Mouse (Mus musculus) granulocyte monocyte progenitor cell, adult 5-6 weeks (primary cell): ENCODE results near the gene 2010109A12Rik. TPM values are rescaled to one million over a fixed set of nuclear protein-coding genes. Genes with fewer than 3 reads are reported as not detected.

Experiments used
- total RNA-seq, 2 experiments: library from RNA; stranded (forward) in 1 of 2; stranded (reverse) in 1 of 2; fragments of 200-712, 200-1000 nt in 1 of 2; fragments of >200 nt in 1 of 2; fragmentation: Nextera tagmentation in 1 of 2; gene quantifications; 2 replicates each; pipeline ENCODE4 v1.2.3; 2014 to 2017

The 2010109A12Rik gene
- total RNA-seq, 2 experiments from 2014 or later: 4.7 TPM; not detected in 1

Other genes with a start within 250 kb of the 2010109A12Rik start
- gene Sowahb, start 161.5 kb upstream of the 2010109A12Rik start, total RNA-seq (2014; fragmentation: Nextera tagmentation): not detected in 2 replicates
- gene Sowahb, start 161.5 kb upstream of the 2010109A12Rik start, total RNA-seq (2017): not detected in 2 replicates
- 89.0 and 103 TPM in 2 replicates for gene Sept11, start 113.1 kb upstream of the 2010109A12Rik start, total RNA-seq (2014; fragmentation: Nextera tagmentation)
- gene Sept11, start 113.1 kb upstream of the 2010109A12Rik start, total RNA-seq (2017): 67.7 and 70.7 TPM in 2 replicates
- gene Ccni, start within 50 bp of the 2010109A12Rik start, total RNA-seq (2014; fragmentation: Nextera tagmentation): 143 and 144 TPM in 2 replicates
- gene Ccni, start within 50 bp of the 2010109A12Rik start, total RNA-seq (2017): 139 and 145 TPM in 2 replicates
- gene Ccng2, start 60.7 kb downstream of the 2010109A12Rik start, total RNA-seq (2014; fragmentation: Nextera tagmentation): 14.1 and 16.3 TPM in 2 replicates
- gene Ccng2, start 60.7 kb downstream of the 2010109A12Rik start, total RNA-seq (2017): 40.9 and 47.0 TPM in 2 replicates